Mouse (Mus musculus) cerebellum, adult 11 months (tissue): ENCODE measurements at regions not wholly inside any gene's neighbourhood (a gene's known extent, or its start where the extent isn't known, plus 50 kb on each side); places are given as distances from the start of the nearest gene placed in this dataset.
"Not testable (repeated sequence)": the region's sequence is repeated elsewhere in the genome, so short reads cannot be mapped to it uniquely, and the experiment has no call there.

Experiments
- DNase-seq: peaks from one replicate; pipeline ENCODE4 v3.0.0; 2022

DNA sequence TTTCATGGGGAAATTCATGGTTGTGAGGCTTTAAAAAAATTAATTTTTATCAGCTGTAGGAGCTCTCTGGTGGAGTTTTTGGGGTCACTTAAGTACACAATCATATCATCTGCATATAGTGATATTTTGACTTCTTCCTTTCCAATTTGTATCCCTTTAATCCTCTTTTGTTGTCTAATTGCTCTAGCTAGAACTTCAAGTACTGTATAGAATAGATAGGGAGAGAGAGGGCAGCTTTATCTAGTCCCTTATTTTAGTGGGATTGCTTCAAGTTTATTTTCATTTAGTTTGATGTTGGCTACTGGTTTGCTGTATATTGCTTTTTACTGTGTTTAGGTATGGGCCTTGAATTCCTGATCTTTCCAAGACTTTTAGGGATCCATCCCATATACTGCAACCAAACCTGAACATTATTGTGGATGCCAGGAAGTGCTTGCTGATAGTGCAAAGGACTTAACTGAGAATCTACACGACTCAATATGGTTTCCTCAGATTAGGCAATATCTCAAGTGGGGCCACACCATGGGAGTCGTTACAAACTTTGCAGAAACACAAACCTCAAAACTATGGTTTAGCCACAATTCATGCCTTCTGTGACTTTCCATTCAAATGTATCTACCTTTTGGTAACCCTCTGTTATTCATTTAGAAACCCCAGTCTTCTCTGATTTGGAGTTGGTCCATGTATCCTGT is 878.4 kb upstream of the Olfr1507 start:
- DNase-seq = not testable (repeated sequence)

DNA sequence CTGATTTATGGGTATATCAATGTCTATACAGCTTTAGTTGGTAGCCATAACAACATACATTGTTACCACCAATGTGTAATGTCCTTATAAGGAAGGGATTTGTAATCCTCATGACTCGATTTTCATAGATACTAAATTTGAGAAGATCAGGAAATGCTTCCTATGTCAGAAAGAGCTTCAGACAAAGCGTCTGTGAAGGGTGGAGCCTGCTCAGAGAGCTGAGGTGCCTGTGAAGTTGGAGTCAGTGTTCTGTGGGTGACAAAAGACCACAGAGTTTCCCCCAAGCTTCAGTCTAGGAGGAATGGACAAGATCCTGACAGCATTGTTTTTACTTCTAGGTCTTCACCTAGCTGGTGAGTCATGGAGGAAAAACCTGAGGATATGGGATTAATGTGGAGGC is 874.2 kb upstream of the Olfr1507 start:
- no peak for DNase-seq

GRCm38 (mm10) chr14:53367420-53367819 is 871.9 kb upstream of the Olfr1507 start:
- not testable (repeated sequence) for DNase-seq

- not testable (repeated sequence) for DNase-seq
These were observed 868.4 kb upstream of the Olfr1507 start for GRCm38 (mm10) chr14:53363995-53364394.

DNA sequence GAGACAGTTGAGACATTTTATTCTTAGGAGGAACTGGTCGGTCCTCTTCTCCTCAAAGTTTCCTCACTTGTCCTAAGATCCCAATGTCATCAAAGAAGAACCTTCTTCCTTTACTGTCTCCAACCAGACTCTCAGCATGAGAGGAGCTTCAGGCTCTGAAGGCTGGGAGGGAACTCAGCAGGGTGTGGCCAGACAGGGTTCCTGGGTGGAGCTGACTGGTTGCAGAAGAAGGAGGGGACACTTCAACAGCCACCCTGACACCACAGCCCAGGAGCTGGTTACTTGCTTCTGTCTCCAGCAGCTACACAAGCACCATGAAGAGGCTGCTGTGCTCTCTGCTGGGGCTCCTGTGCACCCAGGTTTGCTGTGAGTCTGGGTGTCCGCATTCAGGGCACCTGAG is 866.5 kb upstream of the Olfr1507 start:
- DNase-seq = not testable (repeated sequence)

DNA sequence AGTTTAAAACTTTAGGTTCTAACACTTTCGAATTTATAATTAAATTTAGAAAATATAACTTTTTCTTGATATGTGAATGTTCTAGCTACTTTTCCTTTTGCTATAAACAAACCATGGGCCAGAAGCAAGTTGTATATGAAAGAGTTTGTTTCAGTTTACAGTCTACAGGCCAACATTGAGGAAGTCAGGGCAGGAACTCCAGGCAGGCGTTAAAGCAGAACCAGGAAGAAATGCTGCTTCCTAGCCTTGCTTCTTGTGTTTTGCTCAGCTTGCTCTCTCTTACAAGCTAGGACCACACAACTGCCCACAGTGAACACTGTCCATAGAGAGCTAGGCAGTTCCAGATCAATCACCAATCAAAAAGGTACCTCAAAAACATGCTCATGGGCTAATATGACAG is 861.9 kb upstream of the Olfr1507 start:
- not testable (repeated sequence) for DNase-seq

GRCm38 (mm10) chr14:53356783-53357182 is 861.2 kb upstream of the Olfr1507 start:
- not testable (repeated sequence) for DNase-seq

- DNase-seq = not testable (repeated sequence)
These were observed 855.9 kb upstream of the Olfr1507 start for GRCm38 (mm10) chr14:53351457-53351856.

- not testable (repeated sequence) for DNase-seq
These were observed 855.2 kb upstream of the Olfr1507 start for GRCm38 (mm10) chr14:53350780-53351179.

- not testable (repeated sequence) for DNase-seq
These were observed 853.6 kb upstream of the Olfr1507 start for GRCm38 (mm10) chr14:53349111-53349510.

GRCm38 (mm10) chr14:53345568-53345967 is 850.0 kb upstream of the Olfr1507 start:
- not testable (repeated sequence) for DNase-seq

DNA sequence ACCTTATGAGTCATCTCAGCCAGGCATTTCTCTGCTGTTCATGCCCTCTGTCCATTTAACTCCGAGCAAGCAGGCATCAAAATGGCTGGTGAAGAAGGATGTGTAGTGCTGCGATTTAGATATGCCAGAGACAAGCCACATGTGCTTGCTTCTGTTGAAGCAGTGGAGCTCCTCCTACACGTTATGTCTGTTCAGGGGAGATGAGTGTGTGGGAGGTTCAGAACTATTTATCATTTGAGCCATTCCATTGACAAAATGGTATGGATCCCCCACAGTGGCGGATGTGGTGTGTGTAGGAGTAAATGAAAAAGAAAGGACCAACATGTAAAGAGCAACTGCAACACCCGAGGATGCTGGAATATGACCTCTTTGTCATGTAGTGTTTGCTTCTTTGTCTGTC is 848.3 kb upstream of the Olfr1507 start:
- not testable (repeated sequence) for DNase-seq

- DNase-seq = not testable (repeated sequence)
These were observed 843.6 kb upstream of the Olfr1507 start for GRCm38 (mm10) chr14:53339167-53339566.

GRCm38 (mm10) chr14:53337446-53337845 is 841.9 kb upstream of the Olfr1507 start:
- DNase-seq = not testable (repeated sequence)

DNA sequence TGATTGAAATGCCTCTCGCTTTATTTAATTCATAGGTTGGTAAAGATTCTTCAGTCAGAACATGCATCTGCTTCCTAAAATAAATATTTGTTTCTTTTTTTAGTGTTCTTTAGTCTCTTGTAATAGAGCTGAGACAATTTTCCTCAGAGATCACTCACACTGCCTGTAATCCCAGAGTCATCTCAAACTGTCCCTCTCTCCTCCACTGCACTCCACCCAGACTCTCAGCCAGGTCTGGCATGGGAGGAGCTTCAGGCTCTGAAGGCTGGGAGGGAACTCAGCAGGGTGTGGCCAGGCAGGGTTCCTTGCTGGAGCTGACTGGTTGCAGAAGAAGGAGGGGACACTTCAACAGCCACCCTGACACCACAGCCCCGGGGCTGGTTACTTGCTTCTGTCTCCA is 841.2 kb upstream of the Olfr1507 start:
- not testable (repeated sequence) for DNase-seq

GRCm38 (mm10) chr14:53334451-53334850 is 838.9 kb upstream of the Olfr1507 start:
- not testable (repeated sequence) for DNase-seq

DNA sequence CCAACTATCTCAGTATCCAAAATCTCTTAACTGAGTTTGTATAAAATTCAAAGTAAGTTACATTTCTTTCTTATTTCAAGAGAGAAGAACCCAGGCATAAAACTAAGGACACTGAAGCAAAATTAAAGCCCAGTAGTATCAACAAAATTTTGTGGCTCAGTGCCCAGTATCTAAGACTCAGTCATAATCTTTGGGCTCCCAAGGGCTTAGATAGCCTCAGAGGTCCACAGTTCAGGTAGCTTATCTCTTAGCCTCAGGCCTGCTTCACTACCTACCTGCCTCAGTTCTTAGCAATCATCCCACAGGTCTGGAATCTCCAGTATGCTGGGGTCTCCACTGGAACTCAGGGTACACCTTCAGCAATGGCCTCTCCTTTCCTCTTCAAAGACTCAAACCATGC is 835.6 kb upstream of the Olfr1507 start:
- not testable (repeated sequence) for DNase-seq

DNA sequence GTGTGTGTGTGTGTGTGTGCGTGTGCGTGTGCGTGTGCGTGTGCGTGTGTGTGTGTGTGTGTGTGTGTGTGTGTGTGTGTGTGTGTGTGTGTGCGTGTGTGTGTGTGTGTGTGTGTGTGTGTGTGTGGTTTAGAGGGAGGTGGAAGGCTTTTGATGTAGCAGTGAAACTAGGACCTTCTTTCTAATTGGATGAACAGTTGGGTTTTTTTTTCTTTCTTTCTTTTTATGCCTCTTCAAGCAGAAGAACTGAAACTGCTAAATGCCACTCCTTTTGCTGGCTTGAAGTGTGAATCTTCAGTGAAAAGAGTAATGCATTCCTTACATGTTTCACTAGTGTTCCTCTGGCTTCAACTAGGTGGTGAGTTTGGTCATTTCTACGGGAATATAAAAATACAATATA is 828.8 kb upstream of the Olfr1507 start:
- not testable (repeated sequence) for DNase-seq

- not testable (repeated sequence) for DNase-seq
These were observed 823.2 kb upstream of the Olfr1507 start for GRCm38 (mm10) chr14:53318512-53319309.

DNA sequence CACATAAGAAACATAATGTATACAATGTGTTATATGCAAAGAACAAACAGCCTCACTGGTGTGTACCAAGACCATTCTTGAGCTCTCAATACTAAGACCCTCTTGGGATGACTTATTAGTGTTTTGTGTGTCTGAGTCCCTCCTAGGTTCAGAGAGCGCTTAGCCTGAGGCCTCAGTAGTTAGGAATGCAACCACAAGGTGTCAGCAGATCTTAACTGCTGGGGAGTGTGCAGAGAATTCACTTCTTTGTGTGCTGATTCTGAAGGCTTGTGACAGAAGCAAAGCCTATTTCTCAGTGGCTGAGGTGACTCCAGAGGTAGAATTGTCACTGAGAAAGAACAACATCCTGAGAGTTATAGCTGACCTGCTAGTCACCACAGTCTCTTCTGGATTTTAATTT is 816.9 kb upstream of the Olfr1507 start:
- DNase-seq = not testable (repeated sequence)

DNA sequence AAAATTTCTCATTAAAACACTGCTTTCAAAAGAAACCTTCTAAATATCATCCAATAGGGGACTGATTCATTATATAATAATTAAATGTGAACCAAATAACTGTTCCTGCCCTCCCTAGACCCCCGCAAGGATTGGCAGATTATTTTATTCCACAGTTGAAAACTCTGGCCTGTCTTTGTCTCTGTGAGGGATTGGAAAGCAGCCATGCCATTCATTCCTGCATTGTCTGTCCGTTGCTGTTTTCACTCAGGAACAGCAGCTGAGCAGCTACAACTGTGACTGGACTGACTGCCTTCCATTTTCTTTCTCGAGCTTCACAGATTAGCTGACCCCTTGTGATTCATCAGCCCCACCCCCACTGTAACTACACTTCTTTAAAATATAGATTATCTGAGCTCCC is 807.6 kb upstream of the Olfr1507 start:
- DNase-seq = not testable (repeated sequence)

DNA sequence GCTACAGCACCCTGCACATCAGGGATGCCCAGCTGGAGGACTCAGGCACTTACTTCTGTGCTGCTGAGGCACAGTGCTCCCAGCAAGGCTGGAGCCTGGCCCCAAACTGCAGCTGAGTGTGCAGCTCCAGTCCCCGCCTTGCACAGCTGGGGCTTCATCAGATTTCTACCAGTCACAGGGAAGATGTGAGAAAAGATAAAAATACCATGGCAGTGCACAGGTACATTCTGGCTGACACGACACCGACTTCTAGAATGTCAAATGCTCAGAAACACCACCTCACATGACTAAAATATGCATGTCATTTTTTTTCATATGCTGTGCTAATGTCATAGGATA is 806.9 kb upstream of the Olfr1507 start:
- DNase-seq = not testable (repeated sequence)

- DNase-seq = not testable (repeated sequence)
These were observed 806.4 kb upstream of the Olfr1507 start for GRCm38 (mm10) chr14:53301722-53302490.
